Mouse (Mus musculus) frontal cortex, postnatal 25 days (tissue): ENCODE measurements around the gene Cdh13.

ENCODE experiments used
- DNase-seq, 2 experiments: peaks; one replicate each; pipeline ENCODE4 v3.0.0; 2022; ENCODE audit warnings: low spot score in 2 of 2

The Cdh13 gene

DNA sequence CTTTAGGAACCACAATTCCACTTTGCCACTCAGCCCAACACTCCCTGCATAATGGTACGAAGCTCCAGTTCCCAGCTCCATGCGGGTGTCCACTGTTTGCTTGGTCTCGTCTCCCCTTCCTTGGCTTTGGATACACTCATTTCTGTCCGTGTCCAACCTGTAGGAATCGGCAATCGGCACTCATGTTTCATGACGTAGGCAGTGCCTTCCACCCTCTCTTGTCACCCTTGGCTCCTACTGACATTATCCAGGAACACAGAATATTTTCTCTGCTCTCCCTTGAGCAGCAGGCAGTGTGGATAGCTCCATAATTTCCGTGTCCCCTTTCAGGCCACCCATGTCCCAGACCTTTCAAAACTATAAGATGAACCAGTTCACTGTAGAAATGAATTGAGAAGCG, 97.2 kb downstream of the Cdh13 start:
- DNase-seq: no peak

DNA sequence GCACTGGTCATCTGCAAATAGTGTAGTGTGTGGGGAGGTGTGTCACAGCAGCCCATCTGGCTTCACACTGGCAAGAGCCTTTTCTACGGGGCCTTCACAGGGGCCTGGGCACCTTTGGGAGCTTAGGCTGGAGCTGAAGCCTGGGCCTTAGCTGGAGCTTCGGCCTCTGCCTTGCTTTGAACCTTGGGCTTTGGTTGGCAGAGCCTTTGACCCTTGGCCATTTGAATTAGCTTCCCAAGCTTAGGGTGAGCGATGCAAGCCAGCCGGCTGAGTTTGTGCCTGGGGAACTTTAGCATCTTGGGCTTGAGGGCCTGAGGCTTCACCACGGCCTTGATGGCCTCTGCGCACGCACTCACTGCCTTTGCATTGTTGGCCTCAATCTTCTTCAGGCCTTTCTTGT, 98.1 kb downstream of the Cdh13 start:
- DNase-seq: no peak

DNA sequence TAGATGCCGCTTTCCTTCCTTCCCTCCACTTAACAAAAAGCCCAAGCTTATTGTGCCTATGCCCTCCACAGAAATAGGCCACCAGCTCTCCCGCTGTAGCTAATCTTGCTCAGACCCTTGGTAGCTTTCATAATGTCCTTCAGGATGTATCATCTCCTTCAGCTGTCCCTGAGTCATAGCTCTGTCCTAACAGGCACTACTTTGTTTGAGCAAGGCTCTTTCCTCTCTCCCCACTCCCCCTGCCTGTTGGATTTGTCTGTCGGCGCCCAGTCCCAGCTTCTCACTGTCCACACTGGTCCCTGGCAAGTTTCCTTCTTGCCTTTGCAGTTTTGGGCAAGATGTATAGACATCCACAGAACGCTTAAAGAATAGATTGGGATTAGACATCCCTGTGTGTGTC, 100.8 kb downstream of the Cdh13 start:
- DNase-seq: no peak

DNA sequence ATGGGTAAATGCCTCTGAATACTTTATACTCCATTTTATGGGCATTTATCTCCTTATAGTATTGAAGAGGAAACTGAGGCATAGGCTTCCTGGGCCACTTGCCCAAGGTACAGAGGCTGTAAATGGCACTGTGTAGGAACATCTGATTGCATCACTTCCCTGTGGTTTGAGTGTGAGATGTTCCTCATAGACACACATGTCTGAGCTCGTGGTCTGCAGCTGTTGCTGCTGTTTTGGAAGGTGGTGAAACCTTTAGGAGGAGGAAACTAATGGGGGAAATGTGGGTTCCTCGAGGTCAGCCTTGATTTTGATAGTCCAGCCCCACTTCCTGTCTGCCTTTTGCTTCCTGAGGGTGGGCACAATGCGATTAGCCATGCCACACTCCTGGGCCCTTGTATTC, 105.9 kb downstream of the Cdh13 start:
- DNase-seq: no peak

DNA sequence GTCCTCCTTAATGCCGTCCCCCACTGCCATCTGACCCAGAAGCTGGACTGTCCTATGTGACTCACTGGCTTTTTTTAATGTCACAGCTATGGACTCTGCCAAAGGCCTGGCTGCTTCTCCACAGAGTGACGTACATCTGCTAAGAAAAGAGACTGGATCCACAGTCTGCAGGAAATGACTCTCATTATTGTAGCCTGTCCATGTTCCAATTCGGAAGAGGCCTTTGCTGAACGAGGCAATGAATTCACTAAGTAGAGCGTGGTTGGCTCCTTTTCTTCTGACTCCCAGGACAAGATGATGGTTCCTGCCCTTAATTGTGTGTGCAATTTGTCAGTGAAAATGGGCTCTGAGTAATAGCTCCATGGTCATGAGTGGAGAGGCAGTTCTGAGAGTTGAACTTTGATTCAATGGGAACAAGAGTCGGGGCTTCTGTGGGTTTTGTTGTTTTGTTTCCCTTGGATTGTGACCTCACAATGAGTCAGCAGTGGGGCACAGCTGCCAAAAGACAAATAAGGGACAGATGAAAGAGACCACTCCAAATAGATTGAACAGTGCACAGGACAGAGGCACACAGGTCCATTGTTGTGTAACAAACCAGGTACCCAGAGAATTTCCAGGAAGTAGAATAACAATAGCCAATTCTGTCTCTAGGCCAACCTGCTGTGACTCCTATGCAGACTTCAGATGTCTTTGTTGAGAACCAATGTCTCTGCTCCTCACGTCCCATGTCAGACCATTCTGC, 110.5 kb downstream of the Cdh13 start:
- DNase-seq: no peak

DNA sequence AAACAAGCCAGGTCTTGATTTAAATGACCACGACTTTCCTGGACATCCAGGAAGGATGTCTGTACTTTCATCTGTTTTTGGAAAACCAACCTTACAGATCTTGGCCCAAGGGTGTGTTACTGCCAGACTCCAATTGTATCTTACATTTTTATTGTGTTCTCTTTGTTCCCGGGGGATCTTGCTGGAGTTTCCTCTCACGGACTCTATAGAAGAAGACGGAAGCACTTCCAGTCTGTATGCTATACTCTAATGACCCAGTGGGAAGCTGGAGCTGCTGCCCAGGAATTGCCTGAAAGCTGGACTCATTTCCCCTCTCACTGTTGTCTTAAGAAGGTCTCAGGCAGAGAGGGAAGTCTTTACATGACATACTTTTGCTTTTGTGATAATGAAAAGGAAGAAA, 111.6 kb downstream of the Cdh13 start:
- no peak for DNase-seq

DNA sequence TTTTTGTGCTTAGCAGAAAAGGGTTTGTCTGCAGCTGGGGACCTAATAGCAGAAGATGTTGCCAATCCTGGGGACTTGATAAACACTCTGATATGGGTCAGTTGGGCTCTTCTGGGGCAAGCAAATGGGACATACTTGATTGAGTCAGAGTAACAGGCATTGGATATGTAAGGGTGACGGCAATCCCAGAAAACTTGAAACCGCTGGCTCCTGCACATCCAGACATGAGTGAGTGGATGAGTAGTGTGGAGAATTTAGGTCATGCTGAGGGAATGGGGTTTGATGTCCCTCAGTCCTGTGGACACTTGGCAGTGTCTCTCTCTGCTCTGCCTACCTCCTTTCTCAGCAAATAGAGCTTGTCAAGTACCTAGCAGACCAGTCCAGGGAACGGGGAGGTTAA, 121.3 kb downstream of the Cdh13 start:
- DNase-seq: no peak

DNA sequence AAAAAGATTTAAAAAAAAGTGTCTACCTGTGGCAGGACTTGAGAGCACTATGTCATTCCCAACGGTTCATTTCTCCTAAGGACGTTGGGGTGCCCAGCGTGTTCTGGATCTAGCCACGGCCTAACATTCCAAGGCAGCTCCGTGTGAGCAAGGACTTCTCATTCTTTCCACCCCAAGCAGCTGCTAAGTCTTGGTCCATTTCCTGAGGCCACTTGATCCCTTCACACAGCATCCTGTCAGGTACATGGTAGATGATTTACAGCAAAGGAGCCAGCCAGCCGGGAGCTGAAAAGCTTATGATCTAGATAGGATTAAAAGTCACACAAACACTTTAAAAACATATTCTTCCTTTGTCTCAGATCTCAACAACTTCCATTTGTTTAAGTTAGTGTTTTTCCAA, 123.8 kb downstream of the Cdh13 start:
- DNase-seq: no peak

DNA sequence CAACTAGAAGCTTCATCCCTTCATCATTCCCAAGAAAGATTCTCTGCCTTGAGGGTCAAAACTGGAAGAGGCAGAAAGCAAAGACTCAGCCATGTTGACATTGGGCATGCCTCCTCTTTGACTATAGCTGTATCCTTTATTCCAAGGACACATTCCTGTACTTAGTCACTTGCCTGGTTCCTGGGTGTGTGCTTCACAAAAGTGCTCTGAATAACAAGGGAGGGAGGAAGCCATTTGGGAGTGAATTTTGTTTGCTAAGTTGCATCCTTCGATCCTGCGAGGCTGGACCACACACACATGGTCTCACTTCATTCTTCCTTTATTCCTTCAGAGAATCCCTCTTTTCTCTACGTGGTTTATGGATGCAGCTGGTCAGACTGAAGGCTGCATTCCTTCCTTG, 125.9 kb downstream of the Cdh13 start:
- no peak for DNase-seq

DNA sequence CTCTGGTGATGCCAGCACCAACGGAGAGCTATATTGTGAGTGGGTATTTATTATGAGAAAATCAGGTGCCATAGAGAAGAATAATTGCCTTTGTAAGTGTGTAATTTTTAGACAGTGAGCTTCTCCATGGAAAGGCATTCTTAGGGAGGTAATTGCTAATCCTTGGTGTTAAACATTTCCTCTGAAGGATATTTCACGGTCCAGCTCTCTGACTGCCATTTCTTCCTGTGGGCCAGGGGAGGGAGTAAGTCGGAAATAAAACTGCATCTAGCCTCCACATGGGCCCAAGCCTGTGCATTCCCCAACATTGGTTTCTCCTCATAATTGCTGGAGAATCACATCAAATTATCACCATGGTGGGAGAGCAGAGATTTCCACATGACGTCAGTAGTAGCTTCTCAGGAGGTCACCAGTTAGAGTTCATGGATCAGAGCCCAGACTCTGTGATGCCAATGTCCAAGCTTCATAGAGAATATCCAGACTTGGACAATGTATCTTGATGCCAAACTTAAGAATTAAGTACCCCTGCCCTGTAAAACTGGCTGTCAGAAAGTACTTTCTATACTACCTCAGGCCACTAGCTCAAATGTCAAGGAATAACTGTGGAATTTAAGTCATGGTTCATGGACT, 126.9 kb downstream of the Cdh13 start:
- DNase-seq: no peak

DNA sequence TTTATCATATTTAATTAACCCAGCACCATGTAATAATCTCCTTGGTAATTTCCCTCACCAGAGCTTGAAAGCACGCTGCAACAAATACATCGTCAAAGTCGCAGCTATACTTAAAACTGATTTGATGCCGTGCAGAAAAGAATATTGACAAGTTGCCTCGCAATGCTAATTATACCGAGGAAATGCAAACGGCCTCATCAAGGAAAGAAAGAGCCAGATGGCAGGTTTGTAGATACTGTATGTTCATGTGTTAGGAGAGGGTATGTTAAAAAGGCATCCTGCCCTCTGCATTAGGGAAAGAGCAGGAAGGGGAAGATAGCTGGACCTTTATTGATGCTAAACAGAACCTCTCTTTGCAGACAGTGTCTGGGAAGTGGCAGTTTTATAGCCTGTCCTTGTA, 132.1 kb downstream of the Cdh13 start:
- DNase-seq: no peak

DNA sequence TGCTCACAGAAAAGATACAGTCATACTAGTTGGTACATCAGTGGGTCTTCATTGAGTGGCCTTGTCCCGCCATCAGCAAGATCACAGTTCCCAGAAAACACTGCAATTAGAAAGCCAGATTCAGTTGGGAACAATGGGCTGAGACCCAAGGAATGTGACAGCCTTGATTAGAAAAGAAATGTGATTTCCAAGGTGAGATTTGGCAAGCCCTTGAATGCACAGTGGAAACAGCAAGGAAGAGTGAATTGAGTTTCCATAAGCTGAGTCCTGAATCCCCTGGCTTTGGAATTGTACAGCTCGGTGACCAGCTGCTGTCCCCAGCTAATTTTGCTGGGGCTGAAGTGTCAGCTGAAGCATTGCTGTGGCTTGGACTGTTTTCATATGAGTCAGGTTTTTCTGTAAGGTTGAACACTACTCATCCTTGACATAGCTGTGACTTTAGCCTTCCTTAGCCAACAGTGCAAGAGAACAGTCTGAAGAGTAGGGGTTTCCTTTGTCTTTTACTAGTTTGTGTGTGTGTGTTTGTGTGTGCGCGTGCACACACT, 133.3 kb downstream of the Cdh13 start:
- DNase-seq: no peak

DNA sequence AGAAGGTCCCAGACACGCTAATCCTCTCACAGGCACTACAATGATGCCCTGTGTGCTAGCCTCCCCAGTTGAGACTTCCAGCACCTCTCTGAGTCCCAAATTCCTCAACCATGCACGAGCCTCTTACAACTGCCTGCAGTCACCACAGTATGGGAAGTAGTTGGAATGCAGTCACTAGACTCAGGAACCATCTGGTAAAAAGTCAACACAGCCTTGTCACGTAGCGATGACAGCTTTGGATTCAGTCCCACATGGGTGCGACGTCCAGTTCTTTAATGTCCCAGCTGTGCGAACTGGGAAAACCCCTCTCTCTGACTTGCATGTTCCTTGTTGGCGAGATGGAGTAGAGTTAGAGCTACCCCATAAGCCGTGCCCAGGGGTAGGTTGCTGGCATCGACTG, 139.1 kb downstream of the Cdh13 start:
- DNase-seq: no peak

DNA sequence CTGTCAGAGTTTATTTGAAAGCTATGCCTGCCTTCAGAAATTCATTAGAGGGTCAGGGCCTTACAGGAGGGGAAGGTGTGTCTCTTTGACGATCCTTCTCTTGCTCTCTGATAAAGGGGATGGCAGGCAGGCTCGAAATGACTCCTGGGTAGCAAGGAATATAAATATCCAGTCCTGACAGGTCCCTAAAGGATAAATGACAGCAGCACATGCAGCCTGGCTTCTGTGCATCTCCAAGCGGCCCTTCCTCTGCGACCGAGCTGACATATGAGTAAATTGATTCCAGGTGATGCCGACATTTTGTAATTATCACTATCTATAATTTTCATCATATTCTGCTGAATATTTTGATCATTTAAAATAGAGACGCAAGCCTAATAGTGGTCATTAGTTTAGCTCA, 145.4 kb downstream of the Cdh13 start:
- no peak for DNase-seq

DNA sequence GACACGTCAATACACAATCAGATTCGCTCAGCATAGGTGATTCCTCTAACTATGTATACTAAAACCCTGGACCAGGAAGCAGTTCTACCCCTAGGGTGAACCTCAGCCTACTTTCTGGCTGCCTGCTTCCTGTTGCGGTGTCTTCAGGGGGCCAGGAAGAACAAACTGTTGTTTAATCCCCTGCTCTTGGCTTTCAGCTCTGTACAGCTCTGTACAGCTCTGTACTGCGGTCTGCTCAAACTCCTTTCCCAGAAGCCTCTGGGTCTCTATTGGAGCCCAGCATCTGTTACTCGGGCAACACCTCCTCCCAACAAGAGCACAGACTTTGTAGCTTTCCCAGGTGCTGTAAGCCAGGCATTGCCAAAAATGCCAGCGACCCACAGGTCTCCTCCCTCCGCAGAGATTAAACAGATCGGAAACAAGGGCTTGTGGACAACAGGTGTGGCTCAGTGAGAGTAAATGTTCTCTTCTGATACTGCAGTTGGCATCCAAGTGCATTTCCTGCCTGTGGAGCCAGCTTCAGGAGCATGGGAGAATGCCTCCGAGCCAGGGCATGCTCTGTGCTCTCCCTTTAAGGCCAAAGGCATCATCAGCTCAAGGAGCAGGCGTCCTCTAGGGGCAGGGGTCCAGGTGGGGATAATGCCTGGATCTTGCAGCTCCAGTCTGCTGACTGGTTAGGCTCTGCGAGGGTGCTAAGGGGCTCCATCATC, 148.4 kb downstream of the Cdh13 start:
- no peak for DNase-seq

DNA sequence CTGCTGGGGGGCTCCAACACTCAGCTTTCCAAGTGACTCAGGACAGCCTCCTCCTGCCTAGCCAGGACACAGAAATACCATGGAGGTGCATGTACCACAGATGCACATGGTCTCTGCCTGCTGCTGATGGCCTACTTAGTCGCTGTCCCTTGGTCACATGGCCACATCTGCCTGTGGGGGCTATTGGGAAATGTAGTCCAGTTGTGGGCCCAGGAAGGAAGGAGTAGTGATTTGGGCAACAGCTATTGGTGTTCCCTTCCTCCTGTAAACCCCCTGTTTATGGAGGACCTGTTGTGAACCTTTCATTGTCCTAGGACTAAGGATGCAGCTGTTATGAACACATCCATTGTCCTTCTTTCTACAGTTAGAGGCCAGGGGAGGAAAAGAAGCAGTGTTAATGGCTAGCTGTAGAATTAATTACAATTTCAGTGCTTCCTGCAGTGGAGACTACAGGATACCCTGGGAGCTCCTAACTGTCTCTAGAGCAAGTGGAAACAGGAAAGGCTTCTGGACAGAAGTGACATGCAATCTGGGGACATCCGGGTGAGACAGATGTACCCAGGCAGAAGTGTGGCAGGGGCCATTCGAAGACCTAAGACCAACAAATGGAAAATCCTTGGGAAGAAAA, 150.1 kb downstream of the Cdh13 start:
- no peak for DNase-seq

DNA sequence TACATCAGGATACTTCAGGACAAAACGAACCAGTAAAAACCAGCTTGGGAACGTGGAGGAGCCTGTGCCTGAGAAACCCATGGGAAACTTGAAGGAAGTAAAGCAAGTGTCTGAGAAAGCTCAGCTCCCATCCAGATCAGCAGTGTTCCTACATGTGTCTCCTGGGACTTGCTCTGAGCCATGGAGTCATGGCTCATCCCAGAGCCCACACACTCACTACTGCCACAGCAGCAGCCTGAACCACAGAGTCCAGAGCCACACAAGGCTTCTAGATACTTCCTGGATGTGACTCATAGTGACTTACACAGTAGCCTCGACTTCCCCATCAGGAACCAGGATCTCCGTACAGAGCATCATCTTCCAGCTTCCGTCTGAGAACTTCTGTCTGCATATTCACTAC, 153.2 kb downstream of the Cdh13 start:
- no peak for DNase-seq

DNA sequence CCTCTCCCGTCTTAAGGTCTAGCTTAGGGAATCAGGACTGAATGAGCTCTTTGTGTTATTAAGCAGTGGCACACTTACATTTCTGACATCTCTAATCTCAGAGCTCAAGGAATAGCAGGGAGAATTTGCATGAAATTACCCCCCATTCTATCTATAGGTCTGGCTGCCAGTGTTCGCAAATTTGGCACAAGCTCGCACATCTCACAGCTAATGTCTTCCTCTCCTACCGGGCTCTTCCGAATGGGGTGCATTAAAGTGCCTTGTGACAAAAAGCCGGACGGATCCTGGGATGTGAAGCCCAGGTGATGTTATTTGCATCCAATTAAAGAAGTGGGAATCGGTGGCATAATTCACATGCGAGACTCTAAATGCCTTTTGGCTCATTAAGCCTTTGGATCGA, 153.6 kb downstream of the Cdh13 start:
- no peak for DNase-seq

DNA sequence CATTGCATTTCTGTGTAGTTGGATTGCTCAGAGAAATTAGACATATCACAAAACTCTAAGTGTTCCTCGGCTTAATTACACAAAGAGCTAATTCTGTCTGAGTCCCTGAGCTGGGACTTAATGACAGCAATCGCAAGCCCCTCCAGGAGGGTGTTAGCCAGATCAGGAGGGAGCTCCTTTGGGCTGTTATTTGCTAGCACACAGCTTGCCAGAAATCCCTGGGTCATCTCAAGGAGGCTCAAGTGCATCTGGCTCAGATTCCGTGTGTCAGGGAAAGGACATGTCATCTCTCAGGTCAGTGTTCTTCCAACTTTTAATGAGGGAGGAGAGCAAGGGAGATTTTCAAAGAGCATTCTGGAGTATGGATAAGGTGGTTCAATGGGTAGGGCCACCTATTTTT, 154.3 kb downstream of the Cdh13 start:
- DNase-seq: no peak

DNA sequence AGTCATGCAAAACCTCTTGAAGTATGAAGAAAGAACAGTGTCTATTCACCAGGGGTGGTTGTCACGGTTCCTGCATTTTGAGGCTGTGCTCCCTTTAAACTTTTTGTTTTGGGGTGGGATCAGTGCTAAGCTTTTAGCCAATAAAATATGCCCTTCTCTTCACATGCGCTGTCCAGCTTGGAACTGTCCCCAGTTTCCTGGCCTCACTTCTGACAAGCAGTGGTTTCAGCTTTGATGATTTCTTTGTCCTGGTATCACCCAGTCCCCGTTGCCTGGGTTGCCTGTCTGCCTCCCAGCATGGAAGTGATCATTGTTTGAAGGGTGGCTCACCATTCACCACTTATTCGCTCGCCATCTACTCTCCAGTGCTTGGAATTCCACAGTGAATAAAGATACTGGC, 156.3 kb downstream of the Cdh13 start:
- DNase-seq: no peak

DNA sequence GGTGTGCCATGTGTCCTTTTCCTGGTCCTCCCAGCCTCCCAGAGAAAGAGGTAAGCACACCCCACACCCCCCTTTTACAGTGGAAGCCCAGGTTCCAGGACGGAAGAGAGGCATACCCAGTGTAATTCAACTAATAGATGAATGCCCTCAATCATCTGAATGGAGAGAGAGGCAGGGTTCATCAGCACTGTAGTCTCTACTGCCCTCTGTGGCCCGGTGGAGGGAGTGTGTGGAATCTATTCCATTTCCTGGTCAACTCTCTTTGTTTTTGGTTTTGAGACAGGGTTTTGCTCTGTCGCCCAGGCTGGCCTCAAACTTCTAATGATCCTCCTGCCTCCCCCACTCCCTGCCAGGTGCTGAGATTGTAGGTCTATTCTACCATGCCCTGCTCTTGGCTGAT, 159.8 kb downstream of the Cdh13 start:
- DNase-seq: peak in 1 of 2 experiments; percentile 13

DNA sequence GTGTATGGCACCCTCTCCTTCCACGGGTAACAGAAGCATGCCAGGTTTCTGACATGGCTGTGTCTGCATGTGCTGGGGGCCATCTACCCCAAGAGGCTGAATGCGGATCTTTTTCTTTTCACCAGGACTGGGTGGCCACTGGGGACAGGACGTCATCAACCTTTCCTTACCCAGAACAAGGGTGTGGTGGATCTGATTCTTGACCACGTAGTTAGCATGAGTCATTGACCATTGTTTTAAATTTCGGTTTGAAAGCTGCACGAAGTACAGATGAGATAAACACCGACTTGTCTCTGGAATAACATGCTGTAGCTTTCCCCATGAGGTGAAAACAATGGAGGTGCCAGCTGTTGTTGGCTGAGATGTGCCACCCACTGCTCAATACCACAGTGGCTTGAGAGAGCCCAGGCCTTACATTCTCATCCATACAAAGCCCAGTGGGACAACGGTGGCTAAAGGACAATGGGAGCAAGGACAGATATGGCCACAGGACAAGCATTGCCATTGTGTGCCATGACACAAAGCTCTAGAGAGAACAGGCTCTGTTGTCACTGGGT, 161.2 kb downstream of the Cdh13 start:
- no peak for DNase-seq
